Mouse (Mus musculus) thymus, postnatal 36 days (tissue): ENCODE measurements around the gene Cdh5.
A peak's percentile ranks its signal among the peaks of the same experiment; 100 is the strongest.

Experiments
- DNase-seq, 2 experiments: peaks; one replicate each; pipeline ENCODE4 v3.0.0; 2022; ENCODE audit warnings: mixed read lengths in 2 of 2

The Cdh5 gene

GRCm38 (mm10) chr8:104140611-104141010, 39.2 kb downstream of the Cdh5 start:
- no peak for DNase-seq

- no peak for DNase-seq
These were observed 41.0 kb downstream of the Cdh5 start for GRCm38 (mm10) chr8:104142415-104142814.

- no peak for DNase-seq
These were observed 42.0 kb downstream of the Cdh5 start for GRCm38 (mm10) chr8:104143379-104143778.

GRCm38 (mm10) chr8:104144434-104145216, 43.2 kb downstream of the Cdh5 start:
- DNase-seq, result no peak

- peak; percentile 63 to 74 for DNase-seq
These were observed 44.7 kb downstream of the Cdh5 start for GRCm38 (mm10) chr8:104145981-104146689.

- no peak for DNase-seq
These were observed 45.5 kb downstream of the Cdh5 start for GRCm38 (mm10) chr8:104146717-104147494.

- no peak for DNase-seq
These were observed 46.5 kb downstream of the Cdh5 start for GRCm38 (mm10) chr8:104147947-104148346.

- no peak for DNase-seq
These were observed 59.3 kb downstream of the Cdh5 start for GRCm38 (mm10) chr8:104160731-104161130.

- no peak for DNase-seq
These were observed 68.0 kb downstream of the Cdh5 start for GRCm38 (mm10) chr8:104169461-104169860.

GRCm38 (mm10) chr8:104170118-104171049, 69.0 kb downstream of the Cdh5 start, which contains the start of gene Bean1:
Gene Bean1 (plus strand): TSS chr8:104170442.
- peak in 1 of 2 experiments; percentile 10 for DNase-seq

GRCm38 (mm10) chr8:104171050-104171620, 69.7 kb downstream of the Cdh5 start:
- DNase-seq, result no peak

- DNase-seq, result no peak
These were observed 71.0 kb downstream of the Cdh5 start for GRCm38 (mm10) chr8:104172420-104172819.

- DNase-seq, result no peak
These were observed 74.6 kb downstream of the Cdh5 start for GRCm38 (mm10) chr8:104175848-104176527.

- DNase-seq, result no peak
These were observed 75.6 kb downstream of the Cdh5 start for GRCm38 (mm10) chr8:104177054-104177453.

GRCm38 (mm10) chr8:104184905-104185304, 83.5 kb downstream of the Cdh5 start:
- no peak for DNase-seq

- no peak for DNase-seq
These were observed 85.4 kb downstream of the Cdh5 start for GRCm38 (mm10) chr8:104186827-104187226.

- DNase-seq, result no peak
These were observed 86.2 kb downstream of the Cdh5 start for GRCm38 (mm10) chr8:104187622-104188021.

- no peak for DNase-seq
These were observed 87.0 kb downstream of the Cdh5 start for GRCm38 (mm10) chr8:104188459-104188858.

- no peak for DNase-seq
These were observed 89.5 kb downstream of the Cdh5 start for GRCm38 (mm10) chr8:104190777-104191468.

- peak; percentile 37 to 62 for DNase-seq
These were observed 90.1 kb downstream of the Cdh5 start for GRCm38 (mm10) chr8:104191496-104191895.
